Mouse (Mus musculus) spleen, postnatal 10 days (tissue): Measurements from ENCODE around the gene Zdhhc17.
A peak's percentile ranks its signal among the peaks of the same experiment; 100 is the strongest.

Source experiments
- DNase-seq, 2 experiments: peaks; one replicate each; pipeline ENCODE4 v3.0.0; 2021 to 2022; ENCODE audit warnings: low spot score in 2 of 2

Zdhhc17 gene

GRCm38 (mm10) chr10:111009641-111010479, at the start of gene Zdhhc17:
TSS of gene Zdhhc17 (minus strand) at chr10:111010140.
- peak; percentile 90 to 95 for DNase-seq

- DNase-seq: no peak
Observed at GRCm38 (mm10) chr10:111055770-111056169, 45.8 kb upstream of the Zdhhc17 start.

- no peak for DNase-seq
Observed at GRCm38 (mm10) chr10:111051606-111052005, 41.7 kb upstream of the Zdhhc17 start.

- no peak for DNase-seq
Observed at GRCm38 (mm10) chr10:111050511-111050910, 40.6 kb upstream of the Zdhhc17 start.

DNA sequence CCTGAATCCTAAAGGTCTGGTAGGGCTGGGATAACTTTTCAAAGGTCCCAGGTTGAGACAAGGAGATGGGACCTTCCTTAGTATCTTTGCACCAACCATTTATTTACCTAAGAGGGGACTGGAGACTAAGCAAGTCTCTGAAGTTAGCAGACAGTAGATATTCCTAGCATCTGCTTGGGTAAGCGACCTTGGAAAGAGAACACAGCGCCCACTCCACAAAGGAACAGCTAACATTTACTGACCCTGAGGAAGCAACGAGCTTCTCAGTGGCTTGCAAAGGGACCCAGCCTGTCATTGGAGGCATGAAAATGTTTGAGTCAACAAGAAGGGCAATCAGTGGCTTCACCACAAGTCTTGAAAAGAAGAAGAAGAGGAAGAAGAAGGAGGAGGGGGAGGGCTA, 40.1 kb upstream of the Zdhhc17 start:
- DNase-seq: no peak

- DNase-seq: no peak
Observed at GRCm38 (mm10) chr10:111047895-111048294, 38.0 kb upstream of the Zdhhc17 start.

DNA sequence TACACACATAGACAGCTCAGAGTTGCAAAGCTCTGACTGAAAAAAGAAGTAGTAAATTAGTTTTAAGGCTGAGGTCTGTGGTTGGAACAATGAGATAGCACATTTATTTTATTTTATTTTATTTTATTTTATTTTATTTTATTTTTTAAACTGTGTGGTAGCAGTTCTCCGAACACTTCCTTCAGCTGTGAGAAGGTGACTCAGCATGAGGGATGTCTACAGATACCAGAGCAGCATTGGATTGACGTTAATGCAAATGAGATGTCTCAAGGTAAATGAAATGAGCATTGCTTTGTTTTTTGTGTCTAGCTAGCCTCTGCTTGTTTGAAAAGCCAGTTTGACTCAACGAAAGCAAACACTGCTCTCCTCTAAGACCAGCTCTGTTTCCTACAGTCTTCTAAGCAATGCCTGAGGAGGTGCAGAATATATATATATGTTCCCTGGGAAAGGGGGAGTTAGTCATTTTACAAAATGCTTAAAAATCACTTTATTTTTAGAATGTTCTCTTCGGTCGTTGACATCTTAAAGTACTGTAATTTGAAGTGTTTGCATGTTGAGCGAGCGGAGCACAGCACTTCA, 30.2 kb upstream of the Zdhhc17 start:
- DNase-seq: no peak

- DNase-seq: no peak
Observed at GRCm38 (mm10) chr10:111036851-111037250, 26.9 kb upstream of the Zdhhc17 start.

DNA sequence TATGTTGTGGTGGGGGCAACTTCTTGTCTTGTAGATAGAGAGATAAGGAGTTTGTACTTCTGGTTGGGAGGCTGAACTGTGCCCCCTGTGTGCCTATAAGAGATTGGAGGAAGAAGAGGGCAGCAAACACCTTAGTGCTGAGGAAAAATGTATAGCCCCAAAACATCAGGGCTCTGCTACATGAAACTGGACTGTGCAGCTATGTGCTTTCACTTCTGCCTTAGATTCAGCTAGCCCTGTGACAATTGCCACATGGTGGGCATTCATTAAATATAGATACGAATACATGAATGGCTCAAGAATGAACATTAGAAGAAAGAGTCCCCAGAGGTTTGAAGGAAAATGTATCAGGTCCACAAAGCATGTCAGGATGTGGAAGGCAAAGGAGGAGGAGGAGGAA, 25.2 kb upstream of the Zdhhc17 start:
- DNase-seq: no peak

GRCm38 (mm10) chr10:111031511-111032365, 21.8 kb upstream of the Zdhhc17 start:
- DNase-seq: peak in 1 of 2 experiments; percentile 23

- no peak for DNase-seq
Observed at GRCm38 (mm10) chr10:111030845-111031244, 20.9 kb upstream of the Zdhhc17 start.

DNA sequence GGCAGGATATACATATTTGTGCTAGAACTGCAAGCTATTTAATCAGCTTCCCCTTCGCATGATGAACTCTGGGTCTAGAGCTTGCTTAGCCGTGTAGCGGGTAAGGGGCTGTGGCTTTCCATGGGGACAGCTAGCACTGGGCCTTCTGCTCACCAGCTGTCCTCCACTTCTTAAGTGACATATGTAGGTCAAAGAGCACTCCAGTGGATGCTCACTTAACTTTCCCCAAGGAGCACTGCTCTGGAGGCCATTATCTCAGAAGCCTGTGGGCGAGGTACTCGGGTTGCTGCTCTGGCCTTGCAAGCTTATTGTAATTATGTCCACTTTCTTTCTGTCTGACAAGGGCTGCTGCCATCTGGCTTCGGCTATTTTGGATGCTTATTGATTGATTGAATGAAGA, 16.2 kb upstream of the Zdhhc17 start:
- no peak for DNase-seq

- no peak for DNase-seq
Observed at GRCm38 (mm10) chr10:111024746-111025145, 14.8 kb upstream of the Zdhhc17 start.

DNA sequence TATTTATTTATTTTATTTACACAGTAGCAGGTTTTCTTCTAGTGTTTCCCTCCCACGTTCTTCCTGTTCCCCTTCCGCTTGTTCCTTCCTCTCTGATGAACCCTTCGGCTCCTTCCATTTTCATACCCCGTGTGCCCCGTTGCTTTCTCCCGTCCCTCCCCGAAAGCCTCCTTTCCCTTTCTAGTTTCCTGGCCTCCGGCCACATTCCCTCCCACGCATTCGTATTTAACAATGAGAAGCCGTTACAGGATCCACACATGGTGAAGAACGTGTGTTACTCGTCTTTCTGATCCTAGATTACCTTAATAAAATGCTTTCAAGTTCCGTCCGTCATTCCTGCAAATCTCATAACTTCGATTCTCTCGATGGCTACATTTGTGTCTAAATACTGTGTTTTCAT, 4.5 kb upstream of the Zdhhc17 start:
- DNase-seq: no peak

DNA sequence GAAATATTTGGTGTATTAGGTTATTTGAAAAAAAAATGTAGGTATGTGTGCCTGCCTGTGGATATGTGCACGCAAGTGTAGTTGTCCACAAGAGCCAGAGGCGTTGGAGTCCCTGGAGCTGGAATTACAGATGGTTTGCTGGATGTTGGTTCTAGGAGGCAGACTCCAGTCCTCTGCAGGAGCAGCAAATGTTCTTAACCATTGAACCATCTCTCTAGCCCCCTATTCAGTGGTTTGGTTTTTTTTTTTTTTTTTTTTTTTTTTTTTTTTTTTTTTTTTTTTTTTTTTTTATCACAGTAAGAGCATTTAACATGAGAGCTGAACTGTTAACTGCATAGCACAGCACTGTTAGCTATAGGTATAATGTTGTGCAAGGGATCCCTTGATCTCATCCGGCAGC, 3.3 kb upstream of the Zdhhc17 start:
- DNase-seq: no peak

GRCm38 (mm10) chr10:111012496-111013038, 2.6 kb upstream of the Zdhhc17 start:
- DNase-seq: no peak

- no peak for DNase-seq
Observed at GRCm38 (mm10) chr10:111011226-111011765, 1.4 kb upstream of the Zdhhc17 start.

DNA sequence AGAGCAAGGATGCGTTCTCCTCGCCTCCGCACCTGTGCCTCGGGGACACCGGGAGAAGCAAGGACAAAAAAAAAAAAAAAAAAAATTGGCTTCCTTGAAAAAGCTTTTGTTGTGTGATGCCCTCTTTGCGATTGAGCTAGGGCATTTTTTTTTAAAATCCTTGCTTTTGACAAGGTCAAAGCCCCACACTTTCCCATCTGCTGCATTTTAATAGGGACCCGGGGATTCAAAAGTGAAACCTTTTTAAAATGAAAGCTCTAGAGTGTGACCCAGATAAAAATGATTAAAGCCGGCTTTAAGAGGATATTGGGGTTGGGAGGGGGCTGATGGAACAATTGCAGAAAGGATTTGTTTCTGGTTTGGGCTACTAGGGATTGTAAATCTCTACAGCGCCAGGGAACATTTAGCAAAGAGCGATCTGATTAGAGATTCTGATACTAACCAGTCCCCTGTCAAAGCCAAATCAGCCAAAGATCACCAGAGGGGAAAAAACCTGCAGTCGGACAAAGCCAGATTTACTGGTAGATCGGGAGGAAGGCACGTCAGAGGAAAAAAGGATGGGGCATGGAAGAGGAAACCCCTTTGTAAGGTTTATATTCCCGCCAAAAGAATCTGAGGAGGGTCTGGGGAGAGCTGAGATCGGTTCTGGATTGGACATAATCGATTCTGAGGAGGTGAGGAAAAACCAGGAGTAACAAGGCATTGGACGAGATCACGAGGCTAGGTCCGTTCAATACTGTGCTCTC, 713 bp upstream of the Zdhhc17 start:
- peak in 1 of 2 experiments; percentile 23 for DNase-seq

DNA sequence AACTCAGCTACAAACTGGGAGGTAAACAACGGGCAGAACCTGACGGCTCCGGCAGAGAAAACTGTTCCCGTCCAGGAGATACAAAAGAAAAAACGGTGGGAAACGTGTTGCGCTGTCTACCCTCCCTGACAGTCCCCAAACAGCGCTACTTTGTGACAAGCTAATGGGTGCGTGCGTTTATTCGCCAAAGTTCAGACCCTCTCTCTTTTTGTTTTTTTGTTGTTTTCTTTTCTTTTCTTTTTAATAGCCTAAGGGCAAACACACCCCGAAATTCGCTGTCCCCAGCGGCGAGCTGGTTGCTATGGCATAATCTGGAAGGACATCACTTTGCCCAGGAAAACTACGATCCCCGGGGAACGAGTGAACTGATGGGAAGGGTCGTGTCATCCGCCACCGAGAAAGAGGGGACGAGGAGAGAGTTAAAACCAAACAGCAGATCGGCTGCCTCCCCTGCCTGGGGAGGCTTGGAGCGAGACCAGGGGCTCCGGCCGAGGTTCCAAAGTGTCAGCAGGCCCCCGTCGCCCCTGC, 763 bp downstream of the Zdhhc17 start:
- DNase-seq: no peak

GRCm38 (mm10) chr10:111007687-111008086, 2.3 kb downstream of the Zdhhc17 start:
- DNase-seq: no peak
